Mouse (Mus musculus) testis, adult 2 months (tissue): Measurements from ENCODE around the gene Slc38a11. TPM values are rescaled to one million over a fixed set of nuclear protein-coding genes. Genes with fewer than 3 reads are reported as not detected.

Experiments
- H3K27ac ChIP-seq: fragments of 200-500 bp; 2 replicates; pipeline ENCODE4 v1.5.1; 2012; ENCODE audit warnings: low read depth, low read length; ENCODE audit not compliant: control insufficient read depth, insufficient read depth
- H3K27me3 ChIP-seq: fragments of 200-500 bp; 2 replicates; pipeline ENCODE4 v1.6.1; 2012; ENCODE audit warnings: mild to moderate bottlenecking, low read length, moderate library complexity; ENCODE audit not compliant: control insufficient read depth, insufficient read depth
- H3K36me3 ChIP-seq: fragments of 200-500 bp; 2 replicates; pipeline ENCODE4 v1.6.1; 2012; ENCODE audit warnings: mild to moderate bottlenecking, low read length; ENCODE audit not compliant: control insufficient read depth, insufficient read depth
- H3K4me1 ChIP-seq: fragments of 200-500 bp; 2 replicates; pipeline ENCODE4 v1.6.1; 2012; ENCODE audit warnings: low read length; ENCODE audit not compliant: control insufficient read depth, insufficient read depth
- H3K4me3 ChIP-seq: fragments of 200-500 bp; 2 replicates; pipeline ENCODE4 v1.5.1; 2012; ENCODE audit warnings: low read depth, mild to moderate bottlenecking, low read length, moderate library complexity, mixed read lengths; ENCODE audit not compliant: control insufficient read depth
- CTCF ChIP-seq: fragments of 200-500 bp; IDR thresholded peaks from 2 replicates; pipeline ENCODE4 v1.5.1; 2012; ENCODE audit warnings: low read depth, mild to moderate bottlenecking, inconsistent platforms, low read length, moderate library complexity; ENCODE audit not compliant: control insufficient read depth, insufficient read depth, insufficient replicate concordance
- POLR2A ChIP-seq: fragments of 200-500 bp; IDR thresholded peaks from 2 replicates; pipeline ENCODE4 v1.6.1; 2012; ENCODE audit warnings: low read depth, mild to moderate bottlenecking, inconsistent platforms, low read length, moderate library complexity; ENCODE audit not compliant: control insufficient read depth
- polyA plus RNA-seq: library from polyadenylated mRNA; depleted of rRNA; stranded (reverse); fragments of >200 nt; gene quantifications from 2 replicates; pipeline ENCODE4 v1.2.3, GENCODE M21; 2012

Gene Slc38a11
- polyA plus RNA-seq, 1 experiment: 0.06 TPM

GRCm38 (mm10) chr2:65347367-65347766, 16.5 kb downstream of the Slc38a11 start:
- TF ChIP-seq CTCF (no peak), POLR2A (no peak)
- Histone ChIP-seq H3K4me3 (no peak overlapping the region), H3K27me3 (no peaks in the 10 kb centered on the region), H3K27ac (no peak overlapping the region), H3K36me3 (no peaks in the 10 kb centered on the region), H3K4me1 (no peaks in the 10 kb centered on the region)

DNA sequence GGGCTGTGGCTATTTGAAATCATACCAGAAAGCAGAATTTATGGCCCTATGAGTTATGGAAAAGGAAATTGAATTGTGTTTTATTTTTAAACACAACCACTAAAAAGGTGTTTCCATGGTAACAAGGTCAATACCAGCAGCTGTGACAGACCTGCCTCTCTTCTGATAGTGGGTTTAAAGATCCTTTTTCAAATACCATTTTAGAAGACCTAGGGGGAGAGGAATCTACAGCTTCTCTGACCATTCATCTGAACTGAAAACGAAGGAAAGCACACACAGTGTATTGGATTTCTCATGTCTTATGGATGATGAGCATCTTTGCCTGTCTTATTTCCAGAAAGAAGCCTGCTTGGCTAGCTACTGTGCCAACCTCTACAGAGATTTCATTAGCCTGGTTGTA, 16.9 kb downstream of the Slc38a11 start:
- no peaks in the 10 kb centered on the region for H3K36me3 ChIP-seq
- H3K4me3 ChIP-seq: no peak overlapping the region
- H3K27ac ChIP-seq: no peak overlapping the region
- H3K27me3 ChIP-seq: no peaks in the 10 kb centered on the region
- no peak for TF ChIP-seq CTCF
- TF ChIP-seq POLR2A: no peak
- no peaks in the 10 kb centered on the region; the same call in 1 of the 2 replicates for H3K4me1 ChIP-seq

DNA sequence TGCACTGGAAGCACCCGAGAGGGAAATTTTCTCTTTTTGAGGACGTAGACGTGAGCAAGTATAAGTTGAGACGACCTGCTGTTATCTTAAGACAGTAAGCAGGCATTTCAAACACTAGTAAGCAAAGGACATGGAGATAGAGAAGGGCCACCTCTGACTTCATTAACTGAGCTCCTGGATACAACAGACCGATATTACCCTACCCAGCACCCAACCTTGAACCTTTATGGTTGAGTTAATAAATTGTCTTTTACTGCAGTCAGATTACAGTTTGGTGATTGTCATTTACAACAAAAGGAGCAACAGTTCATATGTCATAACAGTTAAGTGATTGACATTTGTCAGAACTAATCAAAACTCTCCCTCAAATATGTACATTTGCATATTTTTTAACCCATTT, 17.8 kb downstream of the Slc38a11 start:
- TF ChIP-seq POLR2A (no peak), CTCF (no peak)
- Histone ChIP-seq H3K27ac (no peak overlapping the region), H3K27me3 (no peaks in the 10 kb centered on the region), H3K4me3 (no peak overlapping the region), H3K4me1 (no peaks in the 10 kb centered on the region; the same call in 1 of the 2 replicates), H3K36me3 (no peaks in the 10 kb centered on the region)

GRCm38 (mm10) chr2:65342057-65342456, 21.8 kb downstream of the Slc38a11 start:
- H3K36me3 ChIP-seq: no peaks in the 10 kb centered on the region
- no peak overlapping the region for H3K27ac ChIP-seq
- no peaks in the 10 kb centered on the region; the same call in 1 of the 2 replicates for H3K4me1 ChIP-seq
- TF ChIP-seq POLR2A: no peak
- TF ChIP-seq CTCF: no peak
- no peaks in the 10 kb centered on the region for H3K27me3 ChIP-seq
- H3K4me3 ChIP-seq: no peak overlapping the region

- Histone ChIP-seq H3K36me3 (no peaks in the 10 kb centered on the region), H3K27me3 (no peaks in the 10 kb centered on the region), H3K4me1 (no peaks in the 10 kb centered on the region; the same call in 1 of the 2 replicates), H3K27ac (no peak overlapping the region), H3K4me3 (no peak overlapping the region)
- TF ChIP-seq POLR2A: no peak
- TF ChIP-seq CTCF: no peak
Measured at GRCm38 (mm10) chr2:65340839-65341238, 23.0 kb downstream of the Slc38a11 start.

- TF ChIP-seq CTCF (peak; percentile 49; the same call in 1 of the 2 replicates), POLR2A (no peak)
- Histone ChIP-seq H3K27ac (no peak overlapping the region), H3K36me3 (no peaks in the 10 kb centered on the region), H3K4me3 (no peak overlapping the region), H3K4me1 (peaks cover 3% of the 10 kb centered on the region), H3K27me3 (no peaks in the 10 kb centered on the region)
Measured at GRCm38 (mm10) chr2:65337378-65338140, 26.3 kb downstream of the Slc38a11 start.

GRCm38 (mm10) chr2:65336608-65337007, 27.2 kb downstream of the Slc38a11 start:
- Histone ChIP-seq H3K36me3 (no peaks in the 10 kb centered on the region), H3K27ac (no peak overlapping the region), H3K27me3 (no peaks in the 10 kb centered on the region), H3K4me1 (peaks cover 3% of the 10 kb centered on the region), H3K4me3 (no peak overlapping the region)
- no peak for TF ChIP-seq POLR2A
- TF ChIP-seq CTCF: no peak

- Histone ChIP-seq H3K4me1 (peaks cover 3% of the 10 kb centered on the region), H3K36me3 (no peaks in the 10 kb centered on the region), H3K27me3 (no peaks in the 10 kb centered on the region), H3K27ac (no peak overlapping the region), H3K4me3 (no peak overlapping the region)
- TF ChIP-seq POLR2A: no peak
- no peak for TF ChIP-seq CTCF
Measured at GRCm38 (mm10) chr2:65334091-65334490, 29.7 kb downstream of the Slc38a11 start.
